20 mouse cellular contexts compared by ENCODE assay signal in the genomic region with DNA sequence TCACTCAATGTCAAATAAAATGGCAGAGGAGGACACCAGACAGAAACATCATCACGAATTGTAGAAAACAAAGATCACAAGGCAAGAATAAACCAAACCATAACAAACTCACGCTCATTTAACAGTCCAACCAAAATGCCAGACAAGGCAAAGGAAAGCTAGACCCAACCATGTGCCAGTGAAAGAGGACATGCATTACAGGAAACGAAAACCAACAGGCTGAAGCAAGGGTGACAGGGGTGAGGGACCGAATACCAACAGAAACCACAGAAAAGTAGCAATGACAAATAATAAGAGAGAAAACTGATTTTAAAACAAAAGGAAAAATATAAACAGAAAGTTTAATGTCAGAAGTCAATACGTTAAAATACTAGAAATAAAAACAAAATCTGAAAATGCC. TPM values are rescaled to one million over a fixed set of nuclear protein-coding genes. Genes with fewer than 3 reads are reported as not detected.
"Had no signal": no experiment of that assay in that cellular context is flagged by ENCODE, and none has a peak within 500 bp of the region (broad histone marks: within the 10 kb centered on the region; RNA-seq: fewer than 3 reads in every experiment).

No protein-coding gene starts in this region.

- DNase-seq: gastrocnemius, adult 2 months; gastrocnemius, postnatal 10 days; gastrocnemius, postnatal 25 days; heart, adult 11 months; heart, adult 2 months; heart, postnatal 14 days; heart, postnatal 4 days; kidney, adult 18-20 months; kidney, adult 8-10 months; kidney, postnatal 10 days; kidney, postnatal 25 days; layer of hippocampus, adult 9-11 months; layer of hippocampus, postnatal 36 days; left cerebral cortex, postnatal 4 days had no signal

- ATAC-seq: hindbrain, postnatal 0 days; intestine, embryonic 16.5 days; liver, embryonic 12.5 days had no signal

RNA-seq across cellular contexts. Expression of a gene that starts 45.1 kb away (rescaled TPM):
- total RNA-seq: layer of hippocampus, adult 18-20 months; layer of hippocampus, postnatal 36 days; left cerebral cortex, adult 18-20 months; left cerebral cortex, postnatal 25 days had no signal
